Mouse (Mus musculus) liver, postnatal 0 days (tissue): ENCODE results near the gene Rsph6a. TPM values are rescaled to one million over a fixed set of nuclear protein-coding genes. Genes with fewer than 3 reads are reported as not detected.

Experiments
- ATAC-seq: fragments of 200-750 bp; cut with Nextera tagmentation; 2 replicates; pipeline ENCODE4 v1.8.0; 2017; ENCODE audit warnings: mild to moderate bottlenecking, moderate library complexity
- DNase-seq: peaks from one replicate; pipeline ENCODE4 v3.0.0-alpha.2; 2016
- H3K27ac ChIP-seq: fragments of 300-500 bp; sonication (generic); 2 replicates; pipeline ENCODE4 v1.5.1; 2014; ENCODE audit warnings: antibody characterized with exemption, moderate library complexity, mild to moderate bottlenecking, low read depth
- H3K27me3 ChIP-seq: fragments of 300-500 bp; sonication (generic); 2 replicates; pipeline ENCODE4 v1.6.1; 2014; ENCODE audit warnings: low read length, control low read depth, mixed read lengths; ENCODE audit not compliant: insufficient read depth
- H3K36me3 ChIP-seq: fragments of 300-500 bp; sonication (generic); replicated peaks from 2 replicates; pipeline ENCODE4 v1.6.1; 2014; ENCODE audit warnings: mild to moderate bottlenecking, control low read depth, low read length, moderate library complexity, mixed read lengths; ENCODE audit not compliant: insufficient read depth
- H3K4me1 ChIP-seq: fragments of 300-500 bp; sonication (generic); 2 replicates; pipeline ENCODE4 v1.6.1; 2014; ENCODE audit warnings: antibody characterized with exemption, mild to moderate bottlenecking, control low read depth; ENCODE audit not compliant: insufficient read depth
- H3K4me2 ChIP-seq: fragments of 300-500 bp; sonication (generic); 2 replicates; pipeline ENCODE4 v1.6.1; 2014; ENCODE audit warnings: low read depth, mild to moderate bottlenecking, low read length, moderate library complexity, mixed read lengths
- H3K4me3 ChIP-seq: fragments of 300-500 bp; sonication (generic); 2 replicates; pipeline ENCODE4 v1.5.1; 2014; ENCODE audit warnings: low read depth, low read length
- H3K9ac ChIP-seq: fragments of 300-500 bp; sonication (generic); replicated peaks from 2 replicates; pipeline ENCODE4 v1.6.1; 2014; ENCODE audit warnings: mild to moderate bottlenecking, moderate library complexity
- H3K9me3 ChIP-seq: fragments of 300-500 bp; sonication (generic); 2 replicates; pipeline ENCODE4 v1.6.1; 2016; ENCODE audit warnings: mild to moderate bottlenecking, control low read depth, low read length, mixed read lengths
- CTCF ChIP-seq: sonication (generic); IDR thresholded peaks from 2 replicates; pipeline ENCODE4 v1.5.1; 2016; ENCODE audit warnings: antibody characterized with exemption, low read depth
- EP300 ChIP-seq: IDR thresholded peaks from 2 replicates; pipeline ENCODE4 v1.6.1; 2016; ENCODE audit warnings: antibody characterized with exemption, low read depth, mild to moderate bottlenecking
- WGBS: fragments of 180-500 bp; shearing (Covaris S2); extraction: QIAGEN DNeasy Blood & Tissue Kit; methylation state at CpG from one replicate; pipeline ENCODE4 v1.1.7; 2014; ENCODE audit not compliant: insufficient replicate concordance; 5-methylcytosine and 5-hydroxymethylcytosine counted together
- polyA plus RNA-seq: library from polyadenylated mRNA; unstranded; fragments of >200 nt; fragmentation: Nextera tagmentation; extraction: Ambion mirVana; gene quantifications from 2 replicates; pipeline ENCODE4 v1.2.1, GENCODE M21; 2015

Rsph6a gene
- polyA plus RNA-seq, 1 experiment from 2014 or later, result not detected

- H3K27ac ChIP-seq, result no peak overlapping the region
- peaks cover 17% of the 10 kb centered on the region for H3K36me3 ChIP-seq
- H3K4me1 ChIP-seq, result peaks cover 51% of the 10 kb centered on the region
- ATAC-seq, result no peak
- no peak overlapping the region for H3K4me2 ChIP-seq
- DNase-seq, result peak; percentile 15
- no peaks in the 10 kb centered on the region for H3K9me3 ChIP-seq
- no peak overlapping the region for H3K4me3 ChIP-seq
- peaks cover 30% of the 10 kb centered on the region; the same call in 1 of the 2 replicates for H3K27me3 ChIP-seq
- WGBS, result 83% methylated on average over 19 of the region's 19 CpGs
- no peak overlapping the region for H3K9ac ChIP-seq
- TF ChIP-seq CTCF, result no peak
- TF ChIP-seq EP300, result no peak
These were observed 26.0 kb downstream of the Rsph6a start for GRCm38 (mm10) chr7:19080451-19080950.

GRCm38 (mm10) chr7:19082171-19082570 lies 27.7 kb downstream of the Rsph6a start:
- H3K9ac ChIP-seq, result peak overlapping the region; percentile 44; the same call in 1 of the 2 replicates
- WGBS, result 80% methylated on average over 4 of the region's 4 CpGs
- TF ChIP-seq EP300 (no peak), CTCF (no peak)
- peaks cover 17% of the 10 kb centered on the region for H3K36me3 ChIP-seq
- no peak overlapping the region for H3K4me3 ChIP-seq
- ATAC-seq, result no peak
- H3K4me2 ChIP-seq, result no peak overlapping the region
- peaks cover 52% of the 10 kb centered on the region for H3K4me1 ChIP-seq
- DNase-seq, result peak; percentile 17
- H3K9me3 ChIP-seq, result no peaks in the 10 kb centered on the region
- H3K27me3 ChIP-seq, result peaks cover 35% of the 10 kb centered on the region
- no peak overlapping the region for H3K27ac ChIP-seq

- peak overlapping the region; percentile 51 for H3K4me2 ChIP-seq
- 62% methylated on average over 6 of the region's 6 CpGs for WGBS
These were observed 28.6 kb downstream of the Rsph6a start for GRCm38 (mm10) chr7:19083096-19083495.

GRCm38 (mm10) chr7:19083701-19084100 lies 29.2 kb downstream of the Rsph6a start, which contains the start of gene Dmpk:
TSS of gene Dmpk (plus strand) at chr7:19083849.
- Histone ChIP-seq H3K9me3 (no peaks in the 10 kb centered on the region), H3K36me3 (peaks cover 10% of the 10 kb centered on the region), H3K4me3 (peak within 1 kb of the TSS; percentile 34), H3K27ac (peak within 1 kb of the TSS; percentile 44), H3K4me2 (peak within 1 kb of the TSS; percentile 51), H3K27me3 (peaks cover 44% of the 10 kb centered on the region), H3K4me1 (peaks cover 43% of the 10 kb centered on the region), H3K9ac (peak within 1 kb of the TSS; percentile 44; the same call in 1 of the 2 replicates)
- ATAC-seq (peak; percentile 20; the same call in 1 of the 2 replicates), DNase-seq (peak; percentile 29)
- WGBS, result 48% methylated on average over 10 of the region's 10 CpGs
- TF ChIP-seq CTCF (no peak), EP300 (no peak)

More at GRCm38 (mm10) chr7:19083096-19083495, 28.6 kb downstream of the Rsph6a start:
- DNase-seq, result peak; percentile 14
- Histone ChIP-seq H3K9ac (no peak overlapping the region), H3K27me3 (peaks cover 42% of the 10 kb centered on the region), H3K9me3 (no peaks in the 10 kb centered on the region), H3K36me3 (peaks cover 16% of the 10 kb centered on the region), H3K4me1 (peaks cover 44% of the 10 kb centered on the region), H3K4me3 (no peak overlapping the region), H3K27ac (0 out of 2 replicates have a peak overlapping the region, but pooled peaks have one; percentile 44)
- TF ChIP-seq CTCF (no peak), EP300 (no peak)
- no peak for ATAC-seq

- H3K27me3 ChIP-seq, result peaks cover 44% of the 10 kb centered on the region
- H3K4me1 ChIP-seq, result peaks cover 40% of the 10 kb centered on the region
- H3K4me3 ChIP-seq, result peak overlapping the region; percentile 34
- peak overlapping the region; percentile 51 for H3K4me2 ChIP-seq
- peaks cover 7% of the 10 kb centered on the region; the same call in 1 of the 2 replicates for H3K36me3 ChIP-seq
- peak; percentile 65 for DNase-seq
- ATAC-seq, result peak; percentile 42
- no peaks in the 10 kb centered on the region for H3K9me3 ChIP-seq
- H3K27ac ChIP-seq, result peak overlapping the region; percentile 44
- WGBS, result 35% methylated on average over 6 of the region's 6 CpGs
- TF ChIP-seq EP300 (no peak), CTCF (no peak)
- H3K9ac ChIP-seq, result peak overlapping the region; percentile 30; the same call in 1 of the 2 replicates
These were observed 29.8 kb downstream of the Rsph6a start for GRCm38 (mm10) chr7:19084277-19084771.

GRCm38 (mm10) chr7:19084921-19085473 lies 30.5 kb downstream of the Rsph6a start:
- DNase-seq (no peak), ATAC-seq (no peak)
- Histone ChIP-seq H3K9ac (no peak overlapping the region), H3K27ac (peak overlapping the region; percentile 44), H3K4me1 (peaks cover 40% of the 10 kb centered on the region), H3K9me3 (no peaks in the 10 kb centered on the region), H3K4me2 (peak overlapping the region; percentile 51), H3K27me3 (peaks cover 44% of the 10 kb centered on the region), H3K36me3 (peaks cover 7% of the 10 kb centered on the region; the same call in 1 of the 2 replicates), H3K4me3 (peak overlapping the region; percentile 17; the same call in 1 of the 2 replicates)
- TF ChIP-seq EP300 (no peak), CTCF (no peak)
- WGBS, result 30% methylated on average over 8 of the region's 9 CpGs
